Mouse (Mus musculus) embryonic fibroblast, embryonic 13.5 days (primary cell): ENCODE results near the gene Csrp2.

Experiments
- CTCF ChIP-seq: IDR thresholded peaks from 2 replicates; pipeline ENCODE4 v1.5.1; 2011; ENCODE audit warnings: mild to moderate bottlenecking, control low read depth, low read length, moderate library complexity, borderline replicate concordance; ENCODE audit not compliant: insufficient read depth
- POLR2A ChIP-seq: IDR thresholded peaks from 2 replicates; pipeline ENCODE4 v1.6.1; 2011; ENCODE audit warnings: low read depth, mild to moderate bottlenecking, control low read depth, low read length, moderate library complexity

DNA sequence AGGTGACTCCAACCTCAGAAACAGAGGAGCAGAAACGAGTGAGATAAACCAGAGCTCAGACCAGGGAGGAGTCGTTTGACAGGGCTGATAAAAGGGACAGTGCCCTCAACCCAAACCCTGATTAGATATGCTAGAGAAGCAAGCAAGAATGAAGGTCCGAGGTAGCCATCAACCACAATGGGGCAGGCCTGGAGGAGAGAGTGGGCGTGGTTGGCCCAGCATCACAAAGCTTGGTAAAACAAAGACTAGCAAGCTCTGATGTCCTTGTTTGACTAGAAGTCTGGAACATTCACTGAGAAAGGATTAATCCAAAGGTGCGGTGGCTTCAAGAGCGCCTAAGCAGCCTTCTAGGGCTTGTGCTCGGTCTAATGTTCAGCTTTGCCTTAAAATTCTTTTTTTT lies 38.2 kb upstream of the Csrp2 start:
- TF ChIP-seq POLR2A (no peak), CTCF (no peak)
